Mouse (Mus musculus): ENCODE measurements around the gene Inf2. TPM values are rescaled to one million over a fixed set of nuclear protein-coding genes. Genes with fewer than 3 reads are reported as not detected.

The Inf2 gene
- total and polyA plus RNA-seq, 2 experiments from 2014 or later = 1.4 to 5.9 TPM

GRCm38 (mm10) chr12:112589491-112590191 is 1.1 kb downstream of the Inf2 start:
- WGBS = 73% methylated on average over 8 of the region's 8 CpGs
- TF ChIP-seq CTCF (IDR thresholded peaks at IDR 0.05; ENCODE audit: low read depth) = no peak
- Histone ChIP-seq H3K27ac (no peak overlapping the region), H3K4me2 (ENCODE audit: low read depth, low read length) (peak overlapping the region; percentile 81), H3K27me3 (ENCODE audit: insufficient read depth, low read length) (peaks cover 9% of the 10 kb centered on the region; the same call in 1 of the 2 replicates), H3K9me3 (ENCODE audit: low read length) (no peaks in the 10 kb centered on the region), H3K36me3 (ENCODE audit: insufficient read depth, low read length) (no peaks in the 10 kb centered on the region), H3K4me3 (ENCODE audit: low read length) (peak overlapping the region; percentile 43; the same call in 1 of the 2 replicates), H3K9ac (replicated peaks; ENCODE audit: low read length) (no peak overlapping the region), H3K4me1 (ENCODE audit: insufficient read depth, low read length) (0 out of 2 replicates have a peak, but pooled peaks cover 6% of the 10 kb centered on the region)
- DNase-seq (ENCODE audit: low spot score) = no peak
- no peak for ATAC-seq

GRCm38 (mm10) chr12:112590566-112591239 is 2.1 kb downstream of the Inf2 start:
- no peaks in the 10 kb centered on the region for H3K36me3 ChIP-seq (ENCODE audit: insufficient read depth, low read length)
- H3K4me1 ChIP-seq (ENCODE audit: insufficient read depth, low read length) = peaks cover 12% of the 10 kb centered on the region; the same call in 1 of the 2 replicates
- WGBS = 52% methylated on average over 8 of the region's 8 CpGs
- no peaks in the 10 kb centered on the region for H3K9me3 ChIP-seq (ENCODE audit: low read length)
- no peak overlapping the region for H3K4me3 ChIP-seq (ENCODE audit: low read length)
- peak; percentile 62 for DNase-seq (ENCODE audit: low spot score)
- no peak overlapping the region for H3K27ac ChIP-seq
- H3K4me2 ChIP-seq (ENCODE audit: low read depth, low read length) = no peak overlapping the region
- ATAC-seq = peak; percentile 46
- H3K9ac ChIP-seq (replicated peaks; ENCODE audit: low read length) = no peak overlapping the region
- H3K27me3 ChIP-seq (ENCODE audit: insufficient read depth, low read length) = peaks cover 9% of the 10 kb centered on the region; the same call in 1 of the 2 replicates
- TF ChIP-seq CTCF (IDR thresholded peaks at IDR 0.05; ENCODE audit: low read depth) = no peak

- DNase-seq (ENCODE audit: low spot score) (no peak), ATAC-seq (no peak)
- Histone ChIP-seq H3K4me2 (ENCODE audit: low read depth, low read length) (no peak overlapping the region), H3K4me1 (ENCODE audit: insufficient read depth, low read length) (peaks cover 12% of the 10 kb centered on the region; the same call in 1 of the 2 replicates), H3K27me3 (ENCODE audit: insufficient read depth, low read length) (peaks cover 9% of the 10 kb centered on the region; the same call in 1 of the 2 replicates), H3K27ac (no peak overlapping the region), H3K9me3 (ENCODE audit: low read length) (no peaks in the 10 kb centered on the region), H3K36me3 (ENCODE audit: insufficient read depth, low read length) (no peaks in the 10 kb centered on the region), H3K9ac (replicated peaks; ENCODE audit: low read length) (no peak overlapping the region), H3K4me3 (ENCODE audit: low read length) (no peak overlapping the region)
- WGBS = 93% methylated on average over 5 of the region's 5 CpGs
- TF ChIP-seq CTCF (IDR thresholded peaks at IDR 0.05; ENCODE audit: low read depth) = no peak
Measured at GRCm38 (mm10) chr12:112591240-112591639, 2.7 kb downstream of the Inf2 start.

- Histone ChIP-seq H3K4me3 (ENCODE audit: low read length) (no peak overlapping the region), H3K9ac (replicated peaks; ENCODE audit: low read length) (no peak overlapping the region), H3K27me3 (ENCODE audit: insufficient read depth, low read length) (peaks cover 9% of the 10 kb centered on the region; the same call in 1 of the 2 replicates), H3K9me3 (ENCODE audit: low read length) (no peaks in the 10 kb centered on the region), H3K36me3 (ENCODE audit: insufficient read depth, low read length) (no peaks in the 10 kb centered on the region), H3K4me1 (ENCODE audit: insufficient read depth, low read length) (peaks cover 12% of the 10 kb centered on the region; the same call in 1 of the 2 replicates), H3K4me2 (ENCODE audit: low read depth, low read length) (no peak overlapping the region), H3K27ac (no peak overlapping the region)
- 87% methylated on average over 3 of the region's 3 CpGs for WGBS
- TF ChIP-seq CTCF (IDR thresholded peaks at IDR 0.05; ENCODE audit: low read depth) = no peak
- no peak for ATAC-seq
- no peak for DNase-seq (ENCODE audit: low spot score)
Measured at GRCm38 (mm10) chr12:112591730-112592129, 3.1 kb downstream of the Inf2 start.

GRCm38 (mm10) chr12:112592985-112593734 is 4.6 kb downstream of the Inf2 start:
- no peak for TF ChIP-seq CTCF (IDR thresholded peaks at IDR 0.05; ENCODE audit: low read depth)
- H3K9me3 ChIP-seq (ENCODE audit: low read length) = no peaks in the 10 kb centered on the region
- no peaks in the 10 kb centered on the region for H3K36me3 ChIP-seq (ENCODE audit: insufficient read depth, low read length)
- H3K27me3 ChIP-seq (ENCODE audit: insufficient read depth, low read length) = 0 out of 2 replicates have a peak, but pooled peaks cover 5% of the 10 kb centered on the region
- no peak overlapping the region for H3K27ac ChIP-seq
- peaks cover 9% of the 10 kb centered on the region; the same call in 1 of the 2 replicates for H3K4me1 ChIP-seq (ENCODE audit: insufficient read depth, low read length)
- H3K4me3 ChIP-seq (ENCODE audit: low read length) = no peak overlapping the region
- ATAC-seq (no peak), DNase-seq (ENCODE audit: low spot score) (no peak)
- 67% methylated on average over 21 of the region's 21 CpGs for WGBS
- no peak overlapping the region for H3K9ac ChIP-seq (replicated peaks; ENCODE audit: low read length)
- H3K4me2 ChIP-seq (ENCODE audit: low read depth, low read length) = no peak overlapping the region
